Mouse (Mus musculus) layer of hippocampus, adult 2 months (tissue): ENCODE measurements around the gene Zfr. TPM values are rescaled to one million over a fixed set of nuclear protein-coding genes. Genes with fewer than 3 reads are reported as not detected.
A peak's percentile ranks its signal among the peaks of the same experiment; 100 is the strongest.
"Not testable (repeated sequence)": the region's sequence is repeated elsewhere in the genome, so short reads cannot be mapped to it uniquely, and the experiment has no call there.

Experiments
- DNase-seq, 2 experiments: peaks; one replicate each; pipeline ENCODE4 v3.0.0; 2022; ENCODE audit warnings: low spot score in 2 of 2
- H3K27ac ChIP-seq: fragments of 200-600 bp; 2 replicates; pipeline ENCODE4 v1.8.1; 2022
- H3K4me3 ChIP-seq: fragments of 200-600 bp; 2 replicates; pipeline ENCODE4 v1.8.1; 2022; ENCODE audit warnings: mild to moderate bottlenecking
- CTCF ChIP-seq: fragments of 200-600 bp; conservative IDR thresholded peaks from 2 replicates; pipeline ENCODE4 v1.8.1; 2022; ENCODE audit warnings: antibody characterized with exemption, mild to moderate bottlenecking, moderate library complexity
- total RNA-seq, 2 experiments: library from RNA; stranded (reverse); gene quantifications; 2 replicates each; pipeline ENCODE4 v1.2.3; 2021

Gene Zfr
- total RNA-seq, 2 experiments from 2014 or later = 357 TPM

- TF ChIP-seq CTCF = no peak
- H3K27ac ChIP-seq = peak overlapping the region; percentile 97
- DNase-seq = no peak
- H3K4me3 ChIP-seq = no peak overlapping the region
Observed at GRCm38 (mm10) chr15:12216798-12217197, 99.2 kb downstream of the Zfr start.

GRCm38 (mm10) chr15:12217332-12217731 is 99.7 kb downstream of the Zfr start:
- H3K27ac ChIP-seq = peak overlapping the region; percentile 68; the same call in 1 of the 2 replicates
- not testable (repeated sequence) for H3K4me3 ChIP-seq, DNase-seq

GRCm38 (mm10) chr15:12217849-12218248 is 100.2 kb downstream of the Zfr start:
- DNase-seq = no peak
- H3K4me3 ChIP-seq = no peak overlapping the region
- TF ChIP-seq CTCF = no peak
- peak overlapping the region; percentile 68; the same call in 1 of the 2 replicates for H3K27ac ChIP-seq

- no peak for DNase-seq
- no peak overlapping the region for H3K4me3 ChIP-seq
- TF ChIP-seq CTCF = no peak
- peak overlapping the region; percentile 43; the same call in 1 of the 2 replicates for H3K27ac ChIP-seq
Observed at GRCm38 (mm10) chr15:12218583-12219382, 101.2 kb downstream of the Zfr start.

GRCm38 (mm10) chr15:12221131-12221530 is 103.5 kb downstream of the Zfr start:
- H3K27ac ChIP-seq = peak overlapping the region; percentile 59; the same call in 1 of the 2 replicates
- no peak for DNase-seq
- TF ChIP-seq CTCF = no peak
- no peak overlapping the region for H3K4me3 ChIP-seq

GRCm38 (mm10) chr15:12222564-12223302 is 105.1 kb downstream of the Zfr start:
- no peak for TF ChIP-seq CTCF
- no peak for DNase-seq
- peak overlapping the region; percentile 59; the same call in 1 of the 2 replicates for H3K27ac ChIP-seq

GRCm38 (mm10) chr15:12223393-12223792 is 105.8 kb downstream of the Zfr start:
- no peak for TF ChIP-seq CTCF
- Histone ChIP-seq H3K4me3 (no peak overlapping the region), H3K27ac (peak overlapping the region; percentile 59; the same call in 1 of the 2 replicates)
- no peak for DNase-seq

More at GRCm38 (mm10) chr15:12222564-12223302, 105.1 kb downstream of the Zfr start:
- no peak overlapping the region for H3K4me3 ChIP-seq

- TF ChIP-seq CTCF = no peak
- Histone ChIP-seq H3K4me3 (no peak overlapping the region), H3K27ac (no peak overlapping the region)
- DNase-seq = no peak
Observed at GRCm38 (mm10) chr15:12224239-12224638, 106.6 kb downstream of the Zfr start.

GRCm38 (mm10) chr15:12225062-12225461 is 107.4 kb downstream of the Zfr start:
- H3K4me3 ChIP-seq = no peak overlapping the region
- no peak for DNase-seq
- TF ChIP-seq CTCF = no peak
- H3K27ac ChIP-seq = no peak overlapping the region

GRCm38 (mm10) chr15:12226908-12227307 is 109.3 kb downstream of the Zfr start:
- Histone ChIP-seq H3K27ac (no peak overlapping the region), H3K4me3 (no peak overlapping the region)
- TF ChIP-seq CTCF = no peak
- no peak for DNase-seq

GRCm38 (mm10) chr15:12227355-12227754 is 109.7 kb downstream of the Zfr start:
- Histone ChIP-seq H3K4me3 (no peak overlapping the region), H3K27ac (peak overlapping the region; percentile 73; the same call in 1 of the 2 replicates)
- no peak for TF ChIP-seq CTCF
- no peak for DNase-seq

- H3K4me3 ChIP-seq = no peak overlapping the region
- H3K27ac ChIP-seq = peak overlapping the region; percentile 73; the same call in 1 of the 2 replicates
- TF ChIP-seq CTCF = no peak; the same call in 1 of the 2 replicates
- no peak for DNase-seq
Observed at GRCm38 (mm10) chr15:12229603-12230242, 112.1 kb downstream of the Zfr start.
